Mouse (Mus musculus) midbrain, embryonic 14.5 days (tissue): ENCODE measurements around the gene Shisal2a. TPM values are rescaled to one million over a fixed set of nuclear protein-coding genes. Genes with fewer than 3 reads are reported as not detected.

ENCODE experiments used
- ATAC-seq: fragments of 200-750 bp; cut with Nextera tagmentation; 2 replicates; pipeline ENCODE4 v1.8.0; 2017; ENCODE audit warnings: moderate number of reproducible peaks, moderate library complexity; ENCODE audit not compliant: low FRiP score, low TSS enrichment
- DNase-seq: peaks from one replicate; pipeline ENCODE4 v3.0.0-alpha.2; 2015
- H3K27ac ChIP-seq: fragments of 300-500 bp; sonication (generic); replicated peaks from 2 replicates; pipeline ENCODE4 v1.5.1; 2014; ENCODE audit warnings: mild to moderate bottlenecking, low read depth, low read length, moderate library complexity
- H3K27me3 ChIP-seq: fragments of 300-500 bp; sonication (generic); 2 replicates; pipeline ENCODE4 v1.6.1; 2014; ENCODE audit warnings: low read length, control low read depth, mixed read lengths; ENCODE audit not compliant: control insufficient read depth, insufficient read depth
- H3K36me3 ChIP-seq: fragments of 300-500 bp; sonication (generic); 2 replicates; pipeline ENCODE4 v1.6.1; 2014; ENCODE audit warnings: low read length, control low read depth; ENCODE audit not compliant: control insufficient read depth, insufficient read depth
- H3K4me1 ChIP-seq: fragments of 300-500 bp; sonication (generic); 2 replicates; pipeline ENCODE4 v1.6.1; 2014; ENCODE audit warnings: mild to moderate bottlenecking, antibody characterized with exemption, low read length, control low read depth; ENCODE audit not compliant: control insufficient read depth, insufficient read depth
- H3K4me2 ChIP-seq: fragments of 300-500 bp; sonication (generic); 2 replicates; pipeline ENCODE4 v1.6.1; 2014; ENCODE audit warnings: mild to moderate bottlenecking, low read length, moderate library complexity
- H3K4me3 ChIP-seq: fragments of 300-500 bp; sonication (generic); replicated peaks from 2 replicates; pipeline ENCODE4 v1.5.1; 2014; ENCODE audit warnings: low read depth, low read length
- H3K9ac ChIP-seq: fragments of 300-500 bp; sonication (generic); replicated peaks from 2 replicates; pipeline ENCODE4 v1.6.1; 2014; ENCODE audit warnings: mild to moderate bottlenecking, low read length, moderate library complexity
- H3K9me3 ChIP-seq: fragments of 300-500 bp; sonication (generic); 2 replicates; pipeline ENCODE4 v1.6.1; 2016; ENCODE audit warnings: low read length, control low read depth, mixed read lengths; ENCODE audit not compliant: control insufficient read depth
- WGBS: fragments of 180-500 bp; shearing (Covaris S2); extraction: QIAGEN DNeasy Blood & Tissue Kit; methylation state at CpG from one replicate; pipeline ENCODE4 v1.1.7; 2014; 5-methylcytosine and 5-hydroxymethylcytosine counted together
- polyA plus RNA-seq: library from polyadenylated mRNA; unstranded; fragments of >200 nt; fragmentation: Nextera tagmentation; extraction: Ambion mirVana; gene quantifications from 2 replicates; pipeline ENCODE4 v1.2.1, GENCODE M21; 2014

The Shisal2a gene
- polyA plus RNA-seq, 1 experiment from 2014 or later: 4.9 TPM

DNA sequence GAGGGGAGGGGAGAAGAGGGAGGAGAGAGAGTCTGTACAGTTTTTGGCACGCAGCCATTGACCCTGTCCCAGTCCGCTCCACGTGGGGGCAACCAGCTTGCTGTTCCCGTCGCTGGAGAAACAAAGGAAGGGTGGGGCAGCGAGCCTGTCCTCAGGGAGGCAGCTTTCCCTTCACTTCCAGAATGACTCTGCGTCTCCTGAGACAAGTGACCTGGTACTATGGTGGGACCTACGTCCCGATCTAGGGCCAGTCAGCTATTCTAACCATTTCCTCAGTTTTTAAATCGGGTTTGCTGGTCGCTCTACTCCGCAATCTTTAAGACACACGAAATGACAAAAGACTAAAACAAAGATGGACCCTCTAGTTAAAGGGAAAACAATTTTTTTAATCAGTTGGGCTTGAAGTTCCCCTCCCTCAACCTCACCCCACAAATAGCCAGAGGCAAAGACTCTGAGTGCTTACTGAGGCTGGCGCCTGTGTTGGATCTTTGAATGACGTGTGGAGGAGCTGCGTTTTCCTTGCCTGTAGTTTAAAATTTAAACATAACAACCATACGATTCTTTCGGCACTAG is 4.6 kb upstream of the Shisal2a start:
- H3K27ac ChIP-seq: peak overlapping the region; percentile 85
- 4% methylated on average over 18 of the region's 18 CpGs for WGBS
- peaks cover 7% of the 10 kb centered on the region; the same call in 1 of the 2 replicates for H3K27me3 ChIP-seq
- H3K36me3 ChIP-seq: no peaks in the 10 kb centered on the region
- H3K9me3 ChIP-seq: no peaks in the 10 kb centered on the region
- H3K4me3 ChIP-seq: peak overlapping the region; percentile 31
- DNase-seq (peak; percentile 88), ATAC-seq (peak; percentile 75)
- H3K4me2 ChIP-seq: peak overlapping the region; percentile 66
- H3K9ac ChIP-seq: peak overlapping the region; percentile 63
- H3K4me1 ChIP-seq: peaks cover 18% of the 10 kb centered on the region

DNA sequence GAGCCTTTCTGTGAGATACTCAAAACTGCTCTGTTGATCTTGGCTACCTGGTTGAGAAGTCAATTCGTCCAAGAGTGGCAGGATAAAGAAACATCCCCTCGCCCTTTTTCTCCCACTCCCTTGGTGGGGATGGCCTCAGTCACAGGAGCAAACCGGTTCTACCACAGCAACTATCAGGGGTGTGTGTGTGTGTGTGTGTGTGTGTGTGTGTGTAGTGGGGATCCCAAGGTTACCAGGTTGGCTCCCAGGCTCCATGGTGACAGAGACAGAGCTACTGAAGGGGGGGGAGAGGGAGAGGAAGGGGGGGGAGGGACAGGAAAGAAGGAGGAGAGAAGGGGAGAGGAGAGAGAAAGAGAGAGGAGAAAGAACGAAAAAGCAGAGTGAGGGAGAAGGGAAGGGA is 4.0 kb upstream of the Shisal2a start:
- DNase-seq (peak; percentile 31), ATAC-seq (no peak)
- H3K4me3 ChIP-seq: no peak overlapping the region
- H3K36me3 ChIP-seq: no peaks in the 10 kb centered on the region
- WGBS: 39% methylated on average over 4 of the region's 4 CpGs
- H3K9me3 ChIP-seq: no peaks in the 10 kb centered on the region
- peak overlapping the region; percentile 66 for H3K4me2 ChIP-seq
- H3K9ac ChIP-seq: peak overlapping the region; percentile 63; the same call in 1 of the 2 replicates
- H3K4me1 ChIP-seq: peaks cover 18% of the 10 kb centered on the region
- H3K27ac ChIP-seq: peak overlapping the region; percentile 85
- H3K27me3 ChIP-seq: peaks cover 11% of the 10 kb centered on the region; the same call in 1 of the 2 replicates

DNA sequence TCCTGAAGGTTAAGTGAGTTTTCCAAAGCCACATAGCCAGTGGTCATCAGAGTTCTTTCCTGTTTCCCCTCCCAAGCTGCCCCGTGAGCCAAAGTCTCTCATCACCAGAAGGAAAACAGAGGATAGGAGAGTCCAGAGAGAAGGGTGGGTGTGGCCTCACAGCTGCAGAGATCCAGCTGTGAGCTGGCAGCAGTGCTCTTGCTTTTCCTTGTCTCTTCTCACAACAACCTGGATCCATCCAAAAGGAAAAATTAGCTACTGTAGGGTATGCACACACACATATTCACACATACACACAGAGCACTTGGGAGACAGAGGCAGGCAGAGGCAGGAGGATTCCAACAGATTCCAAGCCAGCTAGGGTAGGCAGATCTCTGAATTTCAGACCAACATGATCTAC is 2.9 kb upstream of the Shisal2a start:
- H3K27ac ChIP-seq: no peak overlapping the region
- H3K27me3 ChIP-seq: peaks cover 11% of the 10 kb centered on the region; the same call in 1 of the 2 replicates
- ATAC-seq (no peak), DNase-seq (no peak)
- no peaks in the 10 kb centered on the region for H3K9me3 ChIP-seq
- 46% methylated on average over 1 of the region's 1 CpGs for WGBS
- H3K4me3 ChIP-seq: no peak overlapping the region
- peaks cover 18% of the 10 kb centered on the region for H3K4me1 ChIP-seq
- no peaks in the 10 kb centered on the region for H3K36me3 ChIP-seq
- H3K4me2 ChIP-seq: no peak overlapping the region
- H3K9ac ChIP-seq: no peak overlapping the region

DNA sequence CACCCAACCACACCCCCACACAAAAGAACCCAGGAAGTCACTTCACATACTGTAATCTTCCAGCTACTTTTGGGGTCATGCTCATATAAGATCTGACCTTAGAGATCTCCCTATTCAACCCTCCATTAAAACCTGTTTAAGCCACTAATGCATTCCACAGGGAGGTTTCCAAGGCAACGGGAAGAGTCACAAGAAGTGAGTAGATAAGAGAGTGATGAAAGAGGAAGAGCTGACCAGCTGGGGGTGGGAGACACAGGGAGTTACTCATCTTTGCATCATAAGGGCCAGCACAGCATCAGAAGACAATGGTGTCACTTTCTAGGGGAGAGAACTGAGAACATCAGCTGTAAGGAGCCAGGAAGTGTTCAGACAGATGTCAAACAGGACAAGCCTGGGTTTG is 3.0 kb downstream of the Shisal2a start:
- Histone ChIP-seq H3K9ac (no peak overlapping the region), H3K27ac (no peak overlapping the region), H3K4me1 (peaks cover 11% of the 10 kb centered on the region), H3K9me3 (no peaks in the 10 kb centered on the region), H3K27me3 (peaks cover 11% of the 10 kb centered on the region; the same call in 1 of the 2 replicates), H3K4me3 (no peak overlapping the region), H3K4me2 (no peak overlapping the region), H3K36me3 (no peaks in the 10 kb centered on the region)
- ATAC-seq: no peak
- peak; percentile 30 for DNase-seq
- 32% methylated on average over 1 of the region's 1 CpGs for WGBS

DNA sequence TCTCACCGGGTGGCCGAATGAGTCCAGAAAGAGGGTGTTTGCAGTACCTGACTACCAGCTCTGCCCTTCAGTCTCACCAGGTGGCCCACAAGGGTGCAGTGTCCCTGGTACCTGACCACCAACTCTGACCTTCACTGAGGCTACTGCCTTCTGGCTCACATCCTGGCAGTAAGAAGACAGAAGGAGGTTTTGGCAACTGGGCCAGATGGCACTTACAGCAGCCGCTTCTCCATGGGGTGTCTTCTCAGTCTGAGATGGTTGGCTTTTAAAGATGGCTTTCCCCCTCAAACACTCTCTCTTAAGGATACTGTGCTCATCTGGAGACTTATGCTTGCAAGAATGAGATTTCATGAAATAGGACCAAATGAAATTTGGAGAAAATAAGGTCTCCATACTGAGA is 3.7 kb downstream of the Shisal2a start:
- 86% methylated on average over 3 of the region's 3 CpGs for WGBS
- no peak overlapping the region for H3K27ac ChIP-seq
- peaks cover 11% of the 10 kb centered on the region for H3K4me1 ChIP-seq
- H3K9ac ChIP-seq: no peak overlapping the region
- H3K36me3 ChIP-seq: no peaks in the 10 kb centered on the region
- no peaks in the 10 kb centered on the region for H3K9me3 ChIP-seq
- DNase-seq (no peak), ATAC-seq (no peak)
- peaks cover 11% of the 10 kb centered on the region; the same call in 1 of the 2 replicates for H3K27me3 ChIP-seq
- no peak overlapping the region for H3K4me2 ChIP-seq
- no peak overlapping the region for H3K4me3 ChIP-seq

DNA sequence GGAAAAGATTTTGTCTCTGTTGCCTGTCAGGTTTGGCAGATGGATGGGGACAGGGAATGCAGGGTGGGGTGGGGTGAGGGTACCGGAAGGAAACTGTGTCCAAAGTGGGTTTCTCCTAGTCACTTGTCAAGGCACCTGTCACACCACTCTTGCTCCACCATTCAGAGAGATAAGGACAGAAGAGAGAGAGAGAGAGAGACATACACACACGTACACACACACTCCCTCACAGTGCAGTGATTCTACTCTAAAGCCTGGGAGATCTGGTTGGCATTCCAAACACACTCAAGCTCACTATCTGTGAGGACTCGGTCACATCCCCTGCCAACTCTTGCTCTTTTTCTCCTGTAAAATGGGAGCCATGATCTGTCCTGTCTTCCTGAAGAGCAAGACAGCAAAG is 11.0 kb downstream of the Shisal2a start:
- no peaks in the 10 kb centered on the region for H3K36me3 ChIP-seq

DNA sequence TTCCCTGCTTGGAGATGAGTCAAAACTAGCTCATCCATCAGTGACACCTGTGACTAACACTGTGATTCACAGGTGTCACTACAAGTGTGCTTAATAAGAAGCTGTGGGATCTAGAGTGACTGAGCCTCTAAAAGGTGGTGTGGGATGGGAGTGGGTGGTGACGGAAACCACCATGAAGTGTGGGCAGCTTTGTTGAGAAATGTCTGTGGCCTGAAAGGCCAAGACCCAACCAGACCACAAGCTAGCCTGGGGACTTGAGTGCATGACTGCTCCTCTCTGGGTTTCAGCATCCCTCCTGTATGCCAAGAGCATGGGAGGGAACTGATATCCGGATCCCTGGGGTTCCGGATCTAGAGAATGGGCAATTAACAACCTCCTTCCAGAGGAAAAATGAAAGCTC is 11.7 kb downstream of the Shisal2a start:
- H3K36me3 ChIP-seq: no peaks in the 10 kb centered on the region
- H3K4me2 ChIP-seq: no peak overlapping the region
- H3K9me3 ChIP-seq: no peaks in the 10 kb centered on the region
- H3K27ac ChIP-seq: no peak overlapping the region
- no peak overlapping the region for H3K9ac ChIP-seq
- no peak for ATAC-seq
- DNase-seq: no peak
- WGBS: 89% methylated on average over 3 of the region's 3 CpGs
- no peak overlapping the region for H3K4me3 ChIP-seq
- H3K4me1 ChIP-seq: no peaks in the 10 kb centered on the region
- no peaks in the 10 kb centered on the region for H3K27me3 ChIP-seq

More for the DNA sequence above, 11.0 kb downstream of the Shisal2a start:
- H3K4me1 ChIP-seq: no peaks in the 10 kb centered on the region
- H3K27ac ChIP-seq: no peak overlapping the region
- H3K27me3 ChIP-seq: no peaks in the 10 kb centered on the region
- 81% methylated on average over 3 of the region's 3 CpGs for WGBS
- H3K9me3 ChIP-seq: no peaks in the 10 kb centered on the region
- no peak overlapping the region for H3K4me3 ChIP-seq
- H3K9ac ChIP-seq: no peak overlapping the region
- no peak overlapping the region for H3K4me2 ChIP-seq
- DNase-seq: no peak
- ATAC-seq: no peak

DNA sequence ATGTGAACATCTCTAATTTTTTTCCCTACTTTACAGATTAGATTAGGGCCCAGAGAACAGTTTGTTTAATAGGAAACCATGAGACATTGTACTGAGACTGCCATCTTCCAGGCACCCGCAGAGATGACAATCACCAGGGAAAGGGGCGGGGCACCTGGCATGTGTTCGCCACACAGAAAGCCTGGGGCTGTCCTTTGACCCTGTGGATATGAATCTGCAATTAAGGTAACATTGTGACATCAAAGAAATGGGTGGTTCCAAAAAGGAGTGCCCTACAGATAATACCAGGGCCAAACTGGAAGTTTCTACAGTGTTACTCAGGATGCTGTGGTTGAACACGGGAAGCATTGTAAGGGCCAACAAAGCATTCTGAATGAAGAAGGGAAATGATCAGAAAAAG is 12.7 kb downstream of the Shisal2a start:
- no peaks in the 10 kb centered on the region for H3K4me1 ChIP-seq
- ATAC-seq: no peak
- no peaks in the 10 kb centered on the region for H3K27me3 ChIP-seq
- no peak overlapping the region for H3K9ac ChIP-seq
- no peak overlapping the region for H3K4me3 ChIP-seq
- H3K9me3 ChIP-seq: no peaks in the 10 kb centered on the region
- DNase-seq: no peak
- no peaks in the 10 kb centered on the region for H3K36me3 ChIP-seq
- 58% methylated on average over 4 of the region's 4 CpGs for WGBS
- no peak overlapping the region for H3K27ac ChIP-seq
- H3K4me2 ChIP-seq: no peak overlapping the region

DNA sequence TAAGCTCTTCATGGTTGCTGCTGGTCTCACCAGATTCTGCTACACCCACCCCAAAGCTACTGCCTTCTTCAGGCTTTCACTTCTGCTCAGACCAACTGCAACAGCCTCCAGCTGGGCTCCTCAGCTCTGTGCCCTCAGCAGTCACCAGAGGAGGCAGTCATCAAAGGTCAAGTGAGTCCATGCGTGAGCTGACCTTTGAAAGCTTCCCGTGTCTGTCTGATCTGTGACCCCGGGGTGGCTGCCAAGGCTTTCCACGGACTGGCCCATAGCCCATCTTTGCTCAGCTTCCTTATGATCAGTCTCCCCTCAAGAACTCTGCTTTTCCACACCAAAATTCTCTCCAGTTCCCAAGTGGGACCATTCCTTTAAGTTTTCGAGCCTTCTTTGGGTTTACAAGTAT is 13.9 kb downstream of the Shisal2a start:
- Histone ChIP-seq H3K9me3 (no peaks in the 10 kb centered on the region), H3K27ac (no peak overlapping the region), H3K9ac (no peak overlapping the region), H3K4me3 (no peak overlapping the region), H3K4me2 (no peak overlapping the region), H3K36me3 (no peaks in the 10 kb centered on the region), H3K27me3 (no peaks in the 10 kb centered on the region), H3K4me1 (0 out of 2 replicates have a peak, but pooled peaks cover under 1% of the 10 kb centered on the region)
- ATAC-seq (no peak), DNase-seq (no peak)
- WGBS: 27% methylated on average over 5 of the region's 5 CpGs
